Mouse (Mus musculus): ENCODE measurements around the gene H2-Ob.

GRCm38 (mm10) chr17:34193468-34193867 lies 45.2 kb upstream of the H2-Ob start:
- no peak for TF ChIP-seq POLR2A (IDR thresholded peaks at IDR 0.05; ENCODE audit: extremely low read depth, insufficient read depth, low read length)
- TF ChIP-seq CTCF (IDR thresholded peaks at IDR 0.05; ENCODE audit: extremely low read depth, insufficient read depth, low read length), result no peak

All from cortical plate, adult 2 months (tissue).